Mouse (Mus musculus): ENCODE results near the gene Ndufb6.

Gene Ndufb6

DNA sequence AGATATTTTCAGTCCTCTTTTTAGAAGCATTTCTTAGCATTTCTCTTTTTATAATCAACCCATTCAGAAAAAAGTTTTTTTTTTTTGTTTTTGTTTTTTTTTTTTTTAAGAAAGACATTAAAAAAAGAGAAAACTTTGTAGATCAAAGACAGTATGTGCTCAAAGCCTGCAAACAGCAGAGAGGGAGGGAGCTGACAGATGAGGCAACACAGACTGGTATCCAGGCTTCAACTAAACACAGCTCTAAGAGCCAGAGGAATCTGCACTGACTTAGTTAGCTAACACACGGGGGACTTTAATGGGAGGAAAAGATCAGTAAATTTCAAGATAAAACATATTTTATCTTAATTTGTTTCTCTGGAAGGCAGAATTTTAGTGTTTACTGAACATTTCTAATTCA is 14.9 kb downstream of the Ndufb6 start:
- ATAC-seq (ENCODE audit: insufficient number of reproducible peaks, low FRiP score, low TSS enrichment): no peak

GRCm38 (mm10) chr4:40254385-40255103 is 24.7 kb downstream of the Ndufb6 start:
- no peak for ATAC-seq (ENCODE audit: insufficient number of reproducible peaks, low FRiP score, low TSS enrichment)

DNA sequence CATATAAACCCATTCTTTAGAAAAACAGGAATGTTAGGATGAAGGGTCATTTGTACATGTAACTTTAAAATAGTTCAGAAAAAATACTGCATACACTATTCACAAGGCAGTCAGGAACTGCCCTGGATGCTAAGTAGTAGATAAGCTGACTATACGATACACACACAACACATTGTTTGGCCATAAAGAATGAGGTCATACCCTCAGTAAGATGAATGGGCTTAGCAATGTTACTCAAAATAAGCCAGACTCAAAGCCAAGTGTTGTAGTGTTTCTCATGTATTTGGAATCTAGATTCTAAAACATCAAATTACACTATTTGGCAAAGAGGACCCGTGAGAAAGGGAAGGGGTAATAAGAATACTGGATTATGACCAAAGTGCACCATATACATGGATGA is 25.5 kb downstream of the Ndufb6 start:
- ATAC-seq (ENCODE audit: insufficient number of reproducible peaks, low FRiP score, low TSS enrichment): no peak

- ATAC-seq (ENCODE audit: insufficient number of reproducible peaks, low FRiP score, low TSS enrichment): no peak
These were observed 28.2 kb downstream of the Ndufb6 start for GRCm38 (mm10) chr4:40250984-40251383.

DNA sequence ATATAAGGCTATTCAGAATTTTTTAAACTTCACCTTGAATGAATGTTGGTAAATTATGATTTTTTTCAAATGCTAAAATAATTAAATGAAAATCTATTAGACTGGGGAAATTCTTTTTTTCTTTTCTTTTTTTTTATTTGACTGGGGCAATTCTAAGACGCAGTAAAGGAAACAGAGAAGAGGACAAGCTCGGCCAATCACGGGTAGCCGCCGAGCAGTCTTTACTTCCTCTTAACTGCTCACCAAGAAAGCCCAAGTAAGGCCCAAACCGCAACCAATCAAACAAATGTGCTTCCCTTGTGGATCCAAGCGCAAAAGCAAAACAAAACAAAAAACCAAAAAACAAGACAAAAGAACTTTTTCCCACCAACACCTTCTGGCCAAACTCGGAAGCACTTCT is 35.2 kb downstream of the Ndufb6 start:
- no peak for ATAC-seq (ENCODE audit: insufficient number of reproducible peaks, low FRiP score, low TSS enrichment)

- ATAC-seq (ENCODE audit: insufficient number of reproducible peaks, low FRiP score, low TSS enrichment): no peak
These were observed 36.2 kb downstream of the Ndufb6 start for GRCm38 (mm10) chr4:40243006-40243405.

GRCm38 (mm10) chr4:40241928-40242327 is 37.3 kb downstream of the Ndufb6 start:
- ATAC-seq (ENCODE audit: insufficient number of reproducible peaks, low FRiP score, low TSS enrichment): no peak

GRCm38 (mm10) chr4:40240272-40240744 is 38.9 kb downstream of the Ndufb6 start:
- ATAC-seq (ENCODE audit: insufficient number of reproducible peaks, low FRiP score, low TSS enrichment): no peak

- peak; percentile 40; the same call in 1 of the 2 replicates for ATAC-seq (ENCODE audit: insufficient number of reproducible peaks, low FRiP score, low TSS enrichment)
These were observed 39.6 kb downstream of the Ndufb6 start, which contains the start of gene Ddx58 for GRCm38 (mm10) chr4:40239409-40240271. Gene Ddx58 (minus strand): TSS chr4:40239828.

- ATAC-seq (ENCODE audit: insufficient number of reproducible peaks, low FRiP score, low TSS enrichment): peak; percentile 45; the same call in 1 of the 2 replicates
These were observed 40.5 kb downstream of the Ndufb6 start for GRCm38 (mm10) chr4:40238483-40239408.

- no peak for ATAC-seq (ENCODE audit: insufficient number of reproducible peaks, low FRiP score, low TSS enrichment)
These were observed 42.4 kb downstream of the Ndufb6 start for GRCm38 (mm10) chr4:40236829-40237228.

- ATAC-seq (ENCODE audit: insufficient number of reproducible peaks, low FRiP score, low TSS enrichment): no peak
These were observed 45.0 kb downstream of the Ndufb6 start for GRCm38 (mm10) chr4:40234256-40234655.

GRCm38 (mm10) chr4:40233062-40233664 is 46.1 kb downstream of the Ndufb6 start:
- no peak for ATAC-seq (ENCODE audit: insufficient number of reproducible peaks, low FRiP score, low TSS enrichment)

DNA sequence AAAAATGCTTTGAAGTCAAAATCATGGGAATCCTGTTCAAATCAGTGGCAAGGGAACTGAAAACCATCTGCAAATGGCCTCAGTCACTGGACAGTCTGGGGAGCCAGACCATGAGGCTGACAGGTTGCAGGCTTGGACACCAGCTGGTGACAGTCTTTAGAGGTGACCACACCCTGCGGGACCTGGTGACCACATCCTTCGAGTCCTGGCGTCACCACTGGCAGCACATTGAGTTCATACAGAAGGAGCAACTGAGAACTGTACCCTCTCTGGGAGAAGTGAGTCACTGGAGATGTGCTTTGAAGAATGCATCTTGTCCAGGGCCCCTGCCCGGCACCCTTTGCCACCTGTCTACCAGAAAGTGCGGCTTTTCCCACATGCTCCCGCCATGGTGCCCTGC is 49.5 kb downstream of the Ndufb6 start:
- no peak for ATAC-seq (ENCODE audit: insufficient number of reproducible peaks, low FRiP score, low TSS enrichment)

GRCm38 (mm10) chr4:40227886-40228285 is 51.3 kb downstream of the Ndufb6 start:
- no peak for ATAC-seq (ENCODE audit: insufficient number of reproducible peaks, low FRiP score, low TSS enrichment)

DNA sequence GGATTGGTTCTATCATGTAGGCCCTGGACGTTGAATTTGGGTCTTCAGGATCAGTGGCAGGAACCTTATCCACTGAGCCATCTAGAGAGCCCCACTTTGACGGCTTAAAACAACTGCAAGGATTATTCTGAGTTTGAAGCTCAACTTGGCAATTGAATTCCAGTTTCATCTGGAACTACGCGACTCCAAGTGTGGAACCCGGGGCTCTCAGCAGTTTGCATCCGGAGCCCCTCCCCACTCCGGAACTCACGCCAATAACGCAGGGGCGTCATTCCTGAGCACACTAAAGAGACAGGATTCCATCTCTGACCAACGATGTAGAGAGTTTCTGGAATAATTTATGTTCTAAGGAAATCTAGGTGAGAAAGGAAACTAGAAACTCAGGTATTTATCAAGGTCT is 52.1 kb downstream of the Ndufb6 start:
- ATAC-seq (ENCODE audit: insufficient number of reproducible peaks, low FRiP score, low TSS enrichment): no peak

DNA sequence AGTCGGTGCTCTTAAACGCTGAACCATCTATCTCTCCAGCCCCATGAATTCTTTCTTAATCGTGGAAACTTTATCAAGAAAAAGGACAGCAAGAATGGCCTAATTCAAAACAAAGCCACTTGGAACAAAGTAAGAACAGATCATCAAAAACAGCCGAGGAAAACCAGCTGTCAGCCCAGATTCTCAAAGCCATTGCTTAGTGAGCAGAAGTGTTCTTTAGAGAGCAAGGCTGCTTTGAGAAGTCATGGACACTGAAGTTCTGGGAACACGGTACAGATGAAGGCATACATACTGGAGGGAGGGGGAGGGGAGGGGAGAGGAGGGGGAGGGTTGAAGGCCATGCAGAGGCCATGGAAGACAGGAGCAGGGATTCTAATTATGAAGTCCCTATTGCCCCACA is 53.1 kb downstream of the Ndufb6 start:
- ATAC-seq (ENCODE audit: insufficient number of reproducible peaks, low FRiP score, low TSS enrichment): no peak

DNA sequence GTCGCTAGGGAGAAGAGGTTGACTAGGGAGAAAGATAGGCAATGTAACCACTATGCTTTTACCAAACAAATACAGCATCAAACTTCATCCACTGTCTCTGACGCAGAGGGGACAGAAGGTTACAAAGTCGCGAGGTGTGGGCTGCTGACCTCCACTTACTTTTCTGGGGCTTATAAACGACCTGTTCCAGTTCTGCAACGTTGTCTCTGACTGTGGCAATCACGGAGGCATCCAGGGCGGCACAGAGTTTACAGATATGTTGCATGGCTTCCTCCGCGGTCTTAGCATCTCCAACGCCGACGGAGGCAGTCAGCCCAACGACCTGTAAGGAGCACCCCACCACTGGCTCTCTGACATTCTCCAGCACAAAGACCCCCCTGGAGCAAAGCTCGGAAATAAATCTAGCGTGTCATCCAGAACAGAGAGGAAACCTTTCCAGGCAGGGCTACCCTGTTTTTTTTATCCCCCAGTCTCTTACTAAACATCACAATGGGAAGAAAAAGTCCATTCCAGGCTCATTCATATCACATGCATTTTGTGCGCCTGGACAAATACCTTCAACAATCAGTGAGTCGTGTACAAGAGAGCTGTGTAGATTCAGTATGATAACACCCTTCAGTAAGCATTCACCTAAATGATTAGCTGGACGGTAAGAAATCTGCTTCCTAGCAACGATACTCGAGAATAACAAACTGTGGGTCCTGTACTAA is 57.2 kb downstream of the Ndufb6 start:
- ATAC-seq (ENCODE audit: insufficient number of reproducible peaks, low FRiP score, low TSS enrichment): no peak

DNA sequence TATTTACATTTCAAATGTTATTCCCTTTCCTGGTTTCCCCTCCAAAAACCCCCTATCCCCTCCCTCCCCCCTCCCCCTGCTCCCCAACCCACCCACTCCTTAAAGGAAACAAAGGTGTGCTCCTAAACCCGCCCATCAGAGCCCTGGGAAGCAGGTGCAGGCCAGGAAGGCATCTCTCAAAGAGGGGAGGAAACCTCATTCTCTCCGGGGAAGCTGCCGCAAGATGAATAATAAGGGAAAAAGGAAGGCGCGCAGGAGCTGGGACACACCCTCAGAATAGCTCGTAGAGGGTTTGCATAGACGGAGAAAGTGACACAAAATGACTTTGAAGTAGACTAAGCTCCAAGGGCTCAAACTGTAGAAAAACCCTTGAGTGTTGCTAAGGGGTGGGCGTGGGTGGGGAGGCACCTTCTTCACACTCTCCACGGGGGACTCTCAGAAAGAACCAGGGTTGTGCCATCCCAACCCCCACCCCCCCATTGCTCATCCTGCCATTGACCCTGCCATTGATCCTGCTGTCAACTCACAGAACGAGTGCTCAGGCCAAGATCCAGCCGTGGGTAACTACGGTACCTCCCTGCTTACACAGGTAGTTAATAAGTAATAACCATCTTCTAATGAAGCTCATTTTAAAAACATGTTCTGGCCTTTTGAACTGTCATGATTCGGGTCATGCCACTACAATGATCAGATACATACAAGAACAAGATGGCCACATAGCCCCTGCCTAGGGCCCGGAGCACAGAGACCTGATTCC is 58.0 kb downstream of the Ndufb6 start:
- ATAC-seq (ENCODE audit: insufficient number of reproducible peaks, low FRiP score, low TSS enrichment): no peak
